Mouse (Mus musculus): ENCODE results near the gene Chil1.

DNA sequence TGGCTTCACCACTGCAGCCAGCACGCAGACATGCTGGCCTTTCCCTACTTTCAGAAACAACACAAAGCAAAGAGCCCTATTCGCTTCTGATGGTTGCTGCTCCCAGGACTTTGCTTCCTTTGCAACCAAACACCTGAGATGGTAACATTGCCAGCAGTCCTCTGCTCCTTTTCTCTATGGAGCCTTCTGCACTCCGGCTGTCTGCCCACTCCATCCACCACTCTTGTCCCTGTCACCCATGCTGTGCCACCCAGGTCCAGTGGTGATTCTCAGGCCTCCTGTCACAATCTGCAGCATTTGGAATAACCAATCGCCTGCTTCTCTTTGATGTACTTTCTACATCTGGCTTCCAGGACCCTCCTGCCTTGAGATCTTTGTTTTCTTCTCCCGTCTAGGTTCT is 43.4 kb downstream of the Chil1 start:
- TF ChIP-seq EP300 (IDR thresholded peaks at IDR 0.05; ENCODE audit: low read depth) (no peak), CTCF (IDR thresholded peaks at IDR 0.05; ENCODE audit: low read depth) (no peak)

All from liver, postnatal 0 days (tissue).